Mouse (Mus musculus): ENCODE results near the gene Gm7075.
"Not testable (repeated sequence)": the region's sequence is repeated elsewhere in the genome, so short reads cannot be mapped to it uniquely, and the experiment has no call there.

Gene Gm7075

DNA sequence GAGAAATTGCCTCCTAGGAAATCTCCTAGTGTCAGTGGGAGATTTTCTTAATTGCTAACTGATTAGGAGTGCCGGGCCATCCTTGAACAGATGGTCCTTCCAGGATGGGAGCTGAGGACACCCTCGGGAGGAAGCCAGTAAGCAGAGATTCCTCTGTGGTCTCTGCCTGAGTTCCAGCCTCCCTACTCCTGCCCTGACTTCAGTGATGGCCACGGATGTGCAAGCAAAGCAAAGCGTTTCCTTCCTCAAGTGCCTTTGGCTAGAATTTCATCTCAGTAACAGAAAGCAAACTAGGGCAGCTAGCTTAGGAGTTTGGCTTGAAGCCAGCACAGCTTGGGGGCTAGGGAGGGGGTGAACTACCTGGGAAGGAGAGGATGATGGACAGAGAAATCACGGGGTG is 4.5 kb downstream of the Gm7075 start:
- DNase-seq: no peak

DNA sequence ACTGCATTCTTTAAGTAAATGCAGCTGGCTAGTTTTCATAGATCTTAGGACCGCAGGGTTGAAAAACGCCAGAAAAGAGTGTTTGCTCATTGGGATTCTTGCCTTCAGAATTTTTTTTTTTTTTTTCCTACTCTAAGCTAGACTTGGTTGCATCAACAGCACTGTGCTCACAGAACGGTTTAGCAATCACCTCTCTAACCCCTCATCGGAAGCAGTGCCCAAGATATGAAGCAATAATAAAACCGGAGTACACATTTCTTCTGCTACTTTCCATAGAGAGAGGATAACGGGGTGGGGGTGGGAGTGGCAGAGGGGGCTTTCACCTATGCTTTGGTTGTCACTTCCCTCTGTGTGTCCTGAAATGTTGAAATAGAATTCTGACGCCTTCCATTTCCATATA is 5.7 kb downstream of the Gm7075 start:
- DNase-seq: no peak

DNA sequence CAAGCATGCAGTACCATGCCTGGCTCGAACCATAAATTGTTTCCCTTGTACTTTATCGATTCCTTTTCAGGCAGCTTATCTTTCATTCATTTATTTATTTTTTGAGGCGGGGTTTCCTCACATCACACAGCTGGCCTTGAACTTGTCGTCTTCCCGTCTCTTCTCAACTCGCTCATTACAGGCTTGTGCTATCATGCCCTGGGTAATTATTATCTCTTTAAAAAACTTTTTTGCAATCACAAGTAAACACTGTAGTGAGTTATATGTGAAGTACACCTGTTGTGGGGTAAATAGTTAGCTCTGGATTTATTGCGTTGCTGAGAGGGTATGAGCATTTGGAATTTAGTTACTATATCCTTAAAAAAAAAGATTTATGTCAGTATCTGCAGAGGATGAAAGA is 6.3 kb downstream of the Gm7075 start:
- no peak for DNase-seq

DNA sequence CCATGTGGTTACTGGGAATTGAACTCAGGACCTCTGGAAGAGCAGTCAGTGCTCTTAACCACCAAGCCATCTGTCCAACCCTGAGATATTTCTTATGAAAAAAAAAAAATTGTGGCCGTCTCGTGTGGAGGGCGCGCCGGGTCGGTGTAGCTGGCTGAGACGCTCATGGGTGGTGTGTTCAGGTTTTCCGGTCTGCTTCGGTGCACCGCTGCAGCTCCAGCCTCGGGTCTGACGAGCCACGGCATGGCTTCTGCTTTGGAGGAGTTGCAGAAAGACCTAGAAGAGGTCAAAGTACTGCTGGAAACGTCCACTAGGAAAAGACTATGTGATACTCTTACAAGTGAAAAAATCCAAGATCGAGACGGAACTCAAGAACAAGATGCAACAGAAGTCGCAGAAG is 8.8 kb downstream of the Gm7075 start:
- DNase-seq: no peak

DNA sequence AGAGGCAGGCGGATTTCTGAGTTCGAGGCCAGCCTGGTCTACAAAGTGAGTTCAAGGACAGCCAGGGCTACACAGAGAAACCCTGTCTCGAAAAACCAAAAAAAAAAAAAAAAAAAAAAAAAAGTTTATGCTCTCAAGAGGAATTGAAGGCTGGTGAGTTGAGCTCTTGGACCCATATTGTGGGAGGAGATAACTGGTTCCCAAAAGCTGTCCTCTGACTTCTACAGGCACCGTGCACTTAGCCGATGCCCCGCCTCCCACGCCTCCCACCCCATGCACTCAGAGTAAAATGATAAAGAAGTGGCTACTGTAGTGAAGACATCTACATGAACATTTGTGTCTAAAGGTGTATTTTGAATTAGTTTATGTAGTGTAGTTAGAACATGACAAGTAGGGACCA is 9.9 kb downstream of the Gm7075 start:
- not testable (repeated sequence) for DNase-seq

DNA sequence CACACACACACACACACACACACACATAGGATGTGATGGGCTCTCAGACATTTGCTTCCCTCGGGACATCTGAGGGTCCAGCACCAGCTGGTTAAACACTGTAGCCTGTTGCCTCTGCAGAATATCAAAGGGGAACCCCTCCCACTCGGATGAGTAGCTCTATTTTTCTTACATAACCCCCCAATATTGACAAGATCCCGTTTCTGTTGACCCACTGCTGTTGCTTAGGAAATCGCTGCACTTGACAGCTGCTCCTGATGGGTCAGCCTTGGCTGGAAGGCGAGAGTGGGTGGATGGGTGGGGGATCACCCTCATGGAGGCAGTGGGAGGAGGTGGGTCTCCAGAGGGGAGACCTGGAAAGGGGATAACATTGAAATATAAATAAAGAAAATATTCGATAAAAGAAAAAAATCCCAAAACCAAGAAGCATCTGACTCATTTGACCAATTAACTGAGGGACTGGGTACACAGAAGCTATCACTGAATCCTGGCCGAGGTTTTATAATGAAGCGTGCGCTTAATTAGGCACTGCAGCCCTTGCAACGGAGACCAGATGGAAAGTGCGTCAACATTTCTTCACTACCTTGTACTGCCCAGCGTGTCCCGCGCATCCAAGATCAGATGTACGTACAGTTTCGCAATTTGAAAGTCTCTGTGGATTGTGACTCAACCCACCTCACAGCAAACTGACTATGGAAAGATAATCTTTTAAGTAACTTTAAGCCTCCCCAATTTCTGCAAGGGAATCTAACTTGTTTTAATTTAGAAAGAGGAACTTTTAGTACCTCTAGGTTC is 11.2 kb downstream of the Gm7075 start:
- no peak for DNase-seq

DNA sequence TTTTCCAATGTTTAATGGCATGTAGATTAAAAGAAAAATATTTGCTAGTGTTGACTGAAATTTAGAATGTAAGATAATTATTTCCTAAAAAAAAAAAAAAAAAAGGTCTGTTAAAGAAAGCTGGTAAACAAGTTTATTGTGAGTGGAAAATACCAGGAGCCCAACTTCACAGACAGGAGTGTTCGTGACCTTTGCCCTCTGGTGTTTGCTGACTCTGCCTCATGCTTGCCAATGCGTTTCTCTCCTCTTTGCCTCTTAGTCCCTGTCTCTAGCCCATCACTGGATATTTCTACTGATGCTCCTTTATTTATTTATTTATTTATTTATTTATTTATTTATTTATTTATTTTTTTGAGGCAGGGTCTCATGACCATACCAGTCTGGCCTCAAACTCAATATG is 18.0 kb downstream of the Gm7075 start:
- no peak for DNase-seq

DNA sequence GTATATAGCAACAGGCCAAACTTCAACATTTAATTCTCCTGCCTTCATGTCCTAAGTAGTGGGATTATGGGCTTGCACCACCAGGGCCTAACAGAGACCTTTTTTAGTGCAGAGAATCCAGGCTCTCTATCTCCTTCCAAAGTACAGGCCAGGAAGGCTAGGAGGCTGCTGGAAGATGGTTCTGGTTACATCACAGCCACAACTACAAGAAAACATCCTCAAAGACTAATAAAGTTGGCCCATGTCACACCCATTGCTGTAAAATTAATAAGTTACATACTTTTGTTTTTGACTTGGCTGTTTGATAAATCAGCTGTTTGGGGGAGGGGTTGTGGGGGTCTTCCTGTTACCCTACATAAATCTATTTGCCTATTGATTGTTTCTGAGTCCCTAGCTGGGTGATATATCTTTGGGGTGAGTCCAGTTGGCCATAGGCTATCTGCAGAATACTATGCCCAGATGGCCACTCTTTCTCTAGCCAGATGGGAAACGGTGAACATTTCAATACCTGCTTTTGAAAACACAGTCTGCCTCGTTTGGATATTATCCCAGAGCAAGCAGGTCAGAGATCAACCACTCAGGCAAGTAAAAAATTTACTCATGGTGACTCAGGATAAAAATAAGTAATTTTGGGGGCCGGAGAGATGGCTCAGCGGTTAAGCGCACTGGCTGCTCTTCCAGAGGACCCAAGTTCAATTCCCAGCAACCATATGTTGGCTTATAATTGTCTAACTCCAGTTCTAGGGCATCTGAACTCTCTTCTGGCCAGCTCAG is 18.7 kb downstream of the Gm7075 start:
- peak; percentile 13 to 26 for DNase-seq

DNA sequence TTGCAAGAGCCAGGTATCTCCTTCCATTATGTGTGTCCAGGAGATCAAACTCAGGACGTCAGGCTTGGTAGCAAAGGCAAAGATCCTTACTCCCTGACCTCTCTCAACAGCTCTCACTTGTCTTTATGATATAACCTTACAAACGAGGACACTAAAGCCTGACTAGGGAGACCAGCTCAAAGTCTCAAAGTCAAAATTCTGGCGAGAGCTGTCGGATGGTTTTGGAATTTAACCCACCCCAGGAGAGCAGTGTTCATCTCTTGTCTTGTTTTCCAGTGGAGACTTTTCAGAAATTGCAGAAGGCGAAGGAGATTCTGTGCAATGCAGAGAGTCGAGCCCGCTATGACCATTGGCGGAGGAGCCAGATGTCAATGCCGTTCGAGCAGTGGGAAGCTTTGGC is 24.6 kb downstream of the Gm7075 start:
- no peak for DNase-seq

DNA sequence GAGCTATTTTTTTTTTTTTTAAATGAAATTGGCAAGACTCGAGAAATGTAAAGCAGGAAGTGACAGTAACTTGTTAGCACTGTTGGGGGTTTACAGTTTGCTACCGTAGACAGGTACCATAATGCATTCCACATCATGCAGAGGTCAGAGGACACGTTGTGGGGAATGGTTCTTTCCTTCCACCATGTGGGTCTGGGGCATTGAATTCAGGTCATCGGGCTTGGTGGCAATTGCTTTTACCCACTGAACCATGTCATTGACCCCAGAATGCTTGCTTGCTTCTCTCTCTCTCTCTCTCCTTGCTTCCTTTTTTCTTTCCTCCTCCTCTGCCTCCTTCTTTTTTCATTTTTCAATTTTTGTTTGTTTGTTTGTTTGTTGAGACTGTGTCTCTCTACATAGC is 32.6 kb downstream of the Gm7075 start:
- DNase-seq: no peak

DNA sequence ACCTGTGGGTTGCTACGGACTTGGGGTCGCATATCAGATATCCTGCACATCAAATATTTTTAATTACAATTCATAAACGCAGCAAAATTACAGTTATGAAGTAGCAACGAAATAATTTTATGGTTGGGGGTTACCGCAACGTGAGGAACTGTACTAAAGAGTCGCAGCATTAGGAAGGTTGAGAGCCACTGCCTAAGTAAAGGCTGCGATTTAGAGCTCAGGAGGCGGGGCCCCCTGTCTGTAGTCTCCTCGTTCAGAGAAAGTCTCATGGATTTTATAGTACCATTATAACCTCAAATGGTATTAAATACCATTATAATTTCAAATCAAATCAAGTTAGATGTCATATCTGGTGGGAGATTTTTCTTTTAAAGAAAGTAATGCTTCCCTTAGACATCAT is 34.6 kb downstream of the Gm7075 start:
- DNase-seq: no peak

DNA sequence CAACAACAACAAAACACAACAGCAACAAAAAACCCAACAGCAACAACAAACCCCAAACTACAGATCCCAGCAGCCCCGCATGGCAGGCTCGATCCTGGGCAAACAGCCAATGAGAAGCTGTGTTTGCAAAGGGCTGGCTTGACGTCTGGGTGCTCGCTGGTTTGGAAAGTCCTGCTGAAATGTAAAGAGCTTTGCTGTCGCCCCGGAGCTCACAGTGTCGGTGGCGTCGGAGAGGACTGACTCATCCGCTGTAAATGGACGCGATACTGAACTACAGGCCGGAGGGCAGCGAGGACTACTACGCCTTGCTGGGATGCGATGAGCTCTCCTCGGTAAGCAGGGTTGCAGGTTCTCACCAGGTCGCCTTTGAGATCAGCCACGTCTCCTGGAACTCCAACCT is 35.1 kb downstream of the Gm7075 start:
- DNase-seq: peak; percentile 87 to 92

DNA sequence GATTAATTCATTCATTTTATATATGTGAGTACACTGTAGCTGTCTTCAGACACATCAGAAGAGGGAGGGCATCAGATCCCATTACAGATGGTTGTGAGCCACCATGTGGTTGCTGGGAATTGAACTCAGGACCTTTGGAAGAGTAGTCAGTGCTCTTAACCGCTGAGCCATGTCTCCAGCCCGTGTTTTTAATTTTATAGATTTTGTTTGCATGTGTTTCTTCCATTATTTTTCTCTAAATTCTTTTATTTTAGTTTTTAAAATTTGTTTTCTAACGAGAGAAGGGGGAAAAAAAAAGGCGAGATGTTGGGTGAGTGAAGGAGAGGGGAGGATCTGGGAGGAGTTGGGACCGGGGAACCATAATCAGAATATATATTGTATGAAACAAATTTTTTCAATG is 35.7 kb downstream of the Gm7075 start:
- not testable (repeated sequence) for DNase-seq

DNA sequence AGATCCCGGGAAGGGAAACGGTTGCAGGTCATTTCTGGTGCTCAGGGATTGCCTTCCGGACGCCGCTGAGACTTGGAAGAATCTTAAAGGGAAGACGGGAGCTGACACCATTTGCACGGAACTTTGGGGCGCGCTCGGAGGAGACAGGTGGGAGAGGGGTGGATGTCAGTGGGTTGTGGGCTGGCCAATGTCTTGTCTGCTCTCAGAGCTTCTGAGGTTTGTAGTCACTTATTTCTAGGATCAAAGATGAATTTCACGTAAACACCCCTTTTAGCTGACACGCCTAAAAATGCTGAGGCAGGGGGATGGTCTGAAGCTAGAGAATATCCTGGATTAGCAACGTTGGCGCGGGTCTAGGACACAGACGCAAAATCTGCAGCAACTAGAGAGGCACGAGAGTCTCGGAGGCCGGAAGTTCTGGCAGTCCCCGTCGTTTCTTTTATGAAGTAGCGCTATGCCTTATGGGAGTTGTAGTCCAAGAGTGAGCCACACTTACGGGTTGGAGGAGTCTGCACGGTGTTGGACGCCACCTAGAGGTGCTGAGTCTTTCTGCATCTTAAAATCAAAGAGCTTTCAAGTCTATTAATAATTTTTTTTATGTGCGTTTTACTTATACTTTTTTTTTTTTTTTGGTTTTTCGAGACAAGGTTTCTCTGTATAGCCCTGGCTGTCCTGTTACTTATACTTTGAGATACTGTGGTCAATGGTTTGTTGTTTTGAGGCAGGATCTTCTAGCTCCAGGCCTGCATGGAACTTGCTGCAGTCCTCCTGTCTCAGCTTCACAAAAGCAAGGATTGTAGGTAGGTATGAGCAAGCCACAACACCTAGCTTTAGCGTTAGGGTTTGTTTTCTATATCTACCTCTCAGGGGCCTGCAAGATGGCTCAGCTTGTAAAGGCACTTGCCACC is 39.0 kb downstream of the Gm7075 start, which contains the start of gene Dnajc12:
TSS of gene Dnajc12 (plus strand) at position 72 of the 908 bp plus-strand sequence.
- DNase-seq: peak; percentile 80 to 83

DNA sequence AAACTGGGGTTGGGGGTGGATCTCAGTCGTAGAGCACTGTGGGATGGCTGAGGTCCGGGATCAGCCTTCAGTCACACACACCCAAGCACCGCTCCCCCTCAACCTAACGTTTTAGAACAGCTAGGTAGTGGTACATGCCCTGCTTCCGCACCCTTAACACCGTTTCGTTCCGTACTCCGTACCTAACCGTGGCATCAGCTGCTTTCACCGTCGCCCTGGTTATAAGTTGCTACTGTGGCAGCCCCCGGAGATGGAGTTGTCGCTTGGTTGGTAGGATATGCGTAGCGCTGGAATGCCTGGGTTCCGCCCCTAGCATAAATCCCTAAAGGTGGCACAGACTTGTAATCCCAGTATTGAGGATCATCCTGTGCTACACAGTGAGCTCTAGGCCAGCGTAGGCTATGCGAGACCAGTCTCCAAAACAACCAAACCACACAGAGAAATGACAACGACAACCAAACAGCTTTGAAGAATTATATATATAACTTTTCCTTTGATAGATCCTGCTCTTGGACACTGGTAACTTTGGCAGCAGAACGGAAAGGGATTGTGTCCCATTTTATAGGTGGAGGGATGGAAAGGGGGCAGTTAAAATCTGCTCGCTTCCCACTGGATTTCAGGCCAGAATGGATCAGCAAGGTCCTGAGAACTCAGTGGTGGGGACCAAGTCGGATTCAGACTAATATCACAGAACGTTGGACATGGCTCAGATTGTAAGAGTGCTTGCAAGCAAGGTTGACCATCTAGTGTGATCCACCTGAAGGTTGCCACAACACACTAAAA is 39.9 kb downstream of the Gm7075 start, which contains the start of gene Sirt1:
TSS of gene Sirt1 (minus strand) at position 207 of the 783 bp plus-strand sequence.
- DNase-seq: peak; percentile 13 to 24

DNA sequence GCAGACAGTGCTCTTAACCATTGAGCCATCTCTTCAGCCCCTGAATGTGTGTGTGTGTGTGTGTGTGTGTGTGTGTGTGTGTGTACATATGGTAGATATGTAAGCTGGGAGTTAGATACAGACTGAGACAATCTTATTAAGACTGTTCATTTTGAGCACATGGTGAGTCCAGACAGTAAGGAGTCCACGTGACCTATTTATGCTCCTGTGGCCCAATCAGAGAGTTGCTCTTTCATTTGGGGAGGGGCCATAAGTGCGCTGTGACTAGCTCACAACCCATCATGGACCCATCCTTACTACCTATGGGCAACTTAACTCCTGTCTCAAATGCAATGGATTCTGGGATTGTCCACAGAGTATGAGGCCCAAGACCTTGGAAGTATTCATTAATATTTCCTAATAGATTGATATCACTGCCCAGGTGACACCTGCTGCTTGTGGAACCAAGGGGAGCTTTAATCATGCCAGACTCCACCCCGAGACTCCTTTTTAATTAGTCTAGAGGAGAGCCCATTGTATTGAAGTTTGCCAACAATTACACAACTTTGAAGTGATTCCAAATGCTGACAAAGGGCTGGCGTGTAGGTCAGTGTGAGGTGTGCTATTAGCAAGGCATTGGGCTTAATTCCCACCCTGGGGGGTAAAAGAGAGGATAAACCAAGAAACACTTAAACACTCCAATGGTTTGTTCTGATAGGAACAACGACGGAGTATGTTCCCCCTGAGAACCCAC is 42.5 kb downstream of the Gm7075 start:
- no peak for DNase-seq

DNA sequence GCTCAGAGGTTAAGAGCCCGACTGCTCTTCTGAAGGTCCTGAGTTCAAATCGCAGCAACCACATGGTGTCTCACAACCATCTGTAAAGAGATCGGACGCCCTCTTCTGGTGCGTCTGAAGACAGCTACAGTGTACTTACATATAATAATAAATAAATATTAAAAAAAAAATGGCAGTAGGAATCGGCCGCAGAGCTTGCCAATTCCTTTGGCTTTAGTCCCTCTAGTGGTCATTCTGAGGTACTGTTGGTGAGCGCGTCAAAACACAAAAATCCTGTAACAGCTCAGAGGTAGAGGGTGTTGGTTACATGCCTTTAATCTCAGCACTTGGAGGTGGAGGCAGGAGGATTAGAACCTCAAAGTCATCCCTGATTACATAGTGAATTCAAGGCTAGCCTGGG is 44.1 kb downstream of the Gm7075 start:
- peak; percentile 56 to 64 for DNase-seq

DNA sequence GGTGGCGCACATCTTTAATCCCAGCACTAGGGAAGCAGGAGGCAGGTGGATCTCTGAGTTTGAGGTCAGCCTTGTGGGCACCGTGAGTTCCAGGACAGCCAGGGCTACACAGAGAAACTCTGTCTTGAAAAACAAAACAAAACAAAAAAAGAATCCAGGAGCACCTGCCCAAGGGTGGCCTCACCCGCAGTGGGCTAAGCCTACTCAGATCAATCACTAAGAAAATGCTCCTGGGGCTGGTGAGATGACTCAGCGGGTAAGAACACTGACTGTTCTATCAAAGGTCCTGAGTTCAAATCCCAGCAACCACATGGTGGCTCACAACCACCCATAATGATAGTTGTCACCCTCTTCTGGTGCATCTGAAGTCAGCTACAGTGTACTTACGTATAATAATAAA is 45.3 kb downstream of the Gm7075 start:
- no peak for DNase-seq
